9 mouse cellular contexts compared by ENCODE assay signal in genomic region chr15:63721669-63722357, GRCm38 (mm10).
DNase-seq lines count a peak whose midpoint lies in the region; ATAC-seq lines count a peak whose summit lies in the region.
"Had no signal": no experiment of that assay in that cellular context is flagged by ENCODE, and none has a peak within 500 bp of the region (broad histone marks: within the 10 kb centered on the region; RNA-seq: fewer than 3 reads in every experiment).

No protein-coding gene starts in this region.

- no peak overlapping the region for H3K4me2 ChIP-seq in kidney, embryonic 16.5 days (replicated peaks; ENCODE audit: low read depth, low read length)
- no peak overlapping the region for H3K4me2 ChIP-seq in intestine, embryonic 15.5 days (replicated peaks)
- H3K4me2 ChIP-seq in liver, embryonic 11.5 days = no peak overlapping the region
- H3K4me2 ChIP-seq: neural tube, embryonic 12.5 days had no signal

- no peak for ATAC-seq in kidney, embryonic 16.5 days (ENCODE audit: low FRiP score, low TSS enrichment)
- peak; percentile 55; the same call in 1 of the 2 replicates for ATAC-seq in intestine, embryonic 15.5 days
- ATAC-seq in liver, embryonic 11.5 days (replicated peaks; ENCODE audit: low FRiP score) = peak; percentile 50

- WGBS in kidney, embryonic 16.5 days = 69% methylated on average over 3 of the region's 3 CpGs
- 74% methylated on average over 3 of the region's 3 CpGs for WGBS in intestine, embryonic 15.5 days
- 46% methylated on average over 3 of the region's 3 CpGs for WGBS in liver, embryonic 11.5 days

- H3K27ac ChIP-seq in kidney, embryonic 16.5 days (ENCODE audit: low read length) = no peak overlapping the region
- H3K27ac ChIP-seq in intestine, embryonic 15.5 days = no peak overlapping the region
- H3K27ac ChIP-seq in liver, embryonic 11.5 days (ENCODE audit: low read depth, low read length) = no peak overlapping the region
- H3K27ac ChIP-seq: neural tube, embryonic 12.5 days had no signal

- H3K36me3 ChIP-seq in kidney, embryonic 16.5 days (ENCODE audit: insufficient read depth, low read length) = no peaks in the 10 kb centered on the region
- no peaks in the 10 kb centered on the region for H3K36me3 ChIP-seq in intestine, embryonic 15.5 days
- no peaks in the 10 kb centered on the region for H3K36me3 ChIP-seq in liver, embryonic 11.5 days (ENCODE audit: control insufficient read depth, insufficient read depth, low read length)
- H3K36me3 ChIP-seq: neural tube, embryonic 12.5 days had no signal

- peaks cover 8% of the 10 kb centered on the region for H3K4me1 ChIP-seq in kidney, embryonic 16.5 days (ENCODE audit: insufficient read depth, low read length)
- 0 out of 2 replicates have a peak, but pooled peaks cover 3% of the 10 kb centered on the region for H3K4me1 ChIP-seq in intestine, embryonic 15.5 days (replicated peaks)
- H3K4me1 ChIP-seq in liver, embryonic 11.5 days (replicated peaks; ENCODE audit: control insufficient read depth, insufficient read depth, low read length) = peaks cover 18% of the 10 kb centered on the region
- H3K4me1 ChIP-seq: neural tube, embryonic 12.5 days had no signal

- H3K9ac ChIP-seq in kidney, embryonic 16.5 days (replicated peaks; ENCODE audit: low read length) = no peak overlapping the region
- H3K9ac ChIP-seq in intestine, embryonic 15.5 days = no peak overlapping the region
- no peak overlapping the region for H3K9ac ChIP-seq in liver, embryonic 11.5 days (ENCODE audit: low read depth, low read length)
- H3K9ac ChIP-seq: neural tube, embryonic 12.5 days had no signal

- peak; percentile 11 to 45 for DNase-seq in kidney, adult 8-10 months
- DNase-seq in NIH3T3 (ENCODE audit: low read depth) = peak; percentile 52
- DNase-seq in embryo, embryonic 10 days (ENCODE audit: low spot score) = peak; percentile 68
- DNase-seq in liver, embryonic 11.5 days (ENCODE audit: low spot score) = peak; percentile 58
- peak; percentile 26 to 37 for DNase-seq in right cerebral cortex, postnatal 10 days (ENCODE audit: low spot score in 2 of 2)
- peak; percentile 14 for DNase-seq in yolk sac, embryonic 10.5 days (ENCODE audit: low spot score)

- H3K9me3 ChIP-seq in kidney, embryonic 16.5 days (ENCODE audit: low read length) = no peaks in the 10 kb centered on the region
- no peaks in the 10 kb centered on the region for H3K9me3 ChIP-seq in intestine, embryonic 15.5 days
- H3K9me3 ChIP-seq in liver, embryonic 11.5 days (ENCODE audit: control insufficient read depth, low read length) = no peaks in the 10 kb centered on the region
- H3K9me3 ChIP-seq: neural tube, embryonic 12.5 days had no signal

- H3K27me3 ChIP-seq in kidney, embryonic 16.5 days (ENCODE audit: insufficient read depth, low read length) = no peaks in the 10 kb centered on the region
- H3K27me3 ChIP-seq in intestine, embryonic 15.5 days (replicated peaks) = no peaks in the 10 kb centered on the region
- H3K27me3 ChIP-seq in liver, embryonic 11.5 days (replicated peaks; ENCODE audit: control insufficient read depth, insufficient read depth, low read length) = no peaks in the 10 kb centered on the region
- H3K27me3 ChIP-seq: neural tube, embryonic 12.5 days had no signal

- H3K4me3 ChIP-seq in kidney, embryonic 16.5 days (ENCODE audit: low read length) = no peak overlapping the region
- H3K4me3 ChIP-seq in intestine, embryonic 15.5 days (replicated peaks) = no peak overlapping the region
- no peak overlapping the region for H3K4me3 ChIP-seq in liver, embryonic 11.5 days (ENCODE audit: low read depth, low read length)
- H3K4me3 ChIP-seq: neural tube, embryonic 12.5 days had no signal

Comparison
In these comparisons a context has a peak if more than half of its experiments do, and no peak if none do; other contexts are left out.
1. DNase-seq: peak in every context shown above with its lines; median percentile 68 in embryo, embryonic 10 days; 58 in liver, embryonic 11.5 days; 52 in NIH3T3; 32 in right cerebral cortex, postnatal 10 days; 28 in kidney, adult 8-10 months; 14 in yolk sac, embryonic 10.5 days.